Mouse (Mus musculus) heart, adult 8-10 months (tissue): ENCODE measurements at regions not wholly inside any gene's neighbourhood (a gene's known extent, or its start where the extent isn't known, plus 50 kb on each side); places are given as distances from the start of the nearest gene placed in this dataset.
"Not testable (repeated sequence)": the region's sequence is repeated elsewhere in the genome, so short reads cannot be mapped to it uniquely, and the experiment has no call there.

Experiments
- DNase-seq: peaks from one replicate; pipeline ENCODE4 v3.0.0; 2022; ENCODE audit warnings: low spot score

GRCm38 (mm10) chr5:40177982-40178748 lies 422.9 kb upstream of the Hs3st1 start:
- DNase-seq, result no peak

GRCm38 (mm10) chr5:40136740-40137285 lies 381.5 kb upstream of the Hs3st1 start:
- no peak for DNase-seq

DNA sequence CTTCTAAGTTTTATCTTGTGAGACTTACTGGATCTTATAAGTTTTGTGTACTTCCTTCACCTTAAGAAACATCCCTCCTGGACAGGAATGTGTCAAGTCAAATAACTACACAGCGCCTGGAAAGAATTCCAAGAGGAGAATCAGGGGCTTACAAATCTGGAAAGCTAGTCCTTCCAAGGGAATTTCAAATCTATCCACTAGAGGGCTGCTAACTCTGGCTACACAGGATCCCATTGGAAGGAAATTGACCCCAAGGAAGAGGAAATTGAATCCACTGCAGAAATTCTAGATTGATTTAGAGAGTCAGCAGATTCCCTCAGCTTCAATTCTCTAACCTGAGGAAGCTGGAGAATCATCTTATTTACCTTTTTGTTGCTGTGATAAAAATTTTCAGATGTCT lies 369.1 kb upstream of the Hs3st1 start:
- DNase-seq, result no peak

DNA sequence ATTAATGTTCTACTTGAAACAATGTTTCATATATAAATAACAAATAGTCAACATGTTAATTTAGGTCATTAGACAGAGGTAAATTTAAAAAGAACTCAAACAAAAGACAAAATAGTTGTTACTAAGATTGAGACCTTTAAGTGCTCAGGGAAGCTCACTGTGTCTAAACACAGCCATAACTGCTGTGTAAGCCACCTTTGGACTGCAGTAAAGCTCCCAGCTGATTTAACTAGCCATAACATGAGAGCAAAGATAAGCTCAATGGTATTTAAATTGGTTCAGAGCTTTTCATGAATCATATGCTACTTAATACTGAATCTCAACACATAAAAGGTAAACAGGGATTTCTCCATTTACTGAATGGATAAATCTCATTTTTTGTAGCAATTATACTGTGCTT lies 361.6 kb upstream of the Hs3st1 start:
- DNase-seq, result no peak

- not testable (repeated sequence) for DNase-seq
Measured at GRCm38 (mm10) chr5:40089576-40089975, 334.3 kb upstream of the Hs3st1 start.

DNA sequence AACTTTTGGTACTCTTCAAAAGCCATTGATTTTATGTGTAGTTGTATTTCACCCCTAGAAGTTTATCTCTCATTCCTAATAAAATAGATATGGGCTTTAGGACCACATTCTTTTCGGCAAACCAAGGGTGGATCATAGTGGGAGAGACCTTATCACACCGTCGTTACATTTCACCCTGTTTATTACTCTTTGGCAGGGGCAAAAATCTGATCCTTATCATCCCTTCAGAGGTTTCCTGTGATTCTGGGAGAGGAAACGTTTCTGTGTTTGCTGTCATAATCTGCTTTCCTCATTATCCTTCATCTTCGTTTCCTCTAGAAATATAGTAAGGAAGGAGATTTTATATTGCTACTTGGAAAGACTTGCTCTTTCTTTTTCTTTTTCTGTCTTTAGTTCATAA lies 290.0 kb upstream of the Hs3st1 start:
- DNase-seq, result peak; percentile 45

GRCm38 (mm10) chr5:40034452-40034851 lies 279.2 kb upstream of the Hs3st1 start:
- DNase-seq, result no peak

- DNase-seq, result no peak
Measured at GRCm38 (mm10) chr5:40033686-40034085, 278.4 kb upstream of the Hs3st1 start.

DNA sequence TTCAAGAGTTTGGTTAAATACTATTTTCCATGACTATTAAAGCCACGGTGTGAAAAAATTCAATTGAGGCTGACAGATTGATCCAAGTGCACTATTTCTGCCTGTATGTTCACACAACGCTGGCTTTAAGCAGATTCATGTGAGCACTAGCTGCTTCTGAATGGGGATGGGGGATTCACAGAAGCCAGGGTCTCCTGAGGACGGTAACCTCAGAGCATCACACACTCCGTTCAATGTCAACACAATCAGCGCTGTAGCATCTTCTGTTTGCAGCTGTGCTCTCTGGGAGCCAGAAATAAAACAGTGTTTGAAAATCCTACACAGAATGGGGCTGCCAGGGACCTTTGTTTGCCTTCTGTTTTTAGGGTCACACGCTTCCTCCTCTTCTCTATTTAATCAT lies 275.0 kb upstream of the Hs3st1 start:
- no peak for DNase-seq

- no peak for DNase-seq
Measured at GRCm38 (mm10) chr5:40015946-40016345, 260.7 kb upstream of the Hs3st1 start.

- no peak for DNase-seq
Measured at GRCm38 (mm10) chr5:39988039-39988438, 232.8 kb upstream of the Hs3st1 start.

- no peak for DNase-seq
Measured at GRCm38 (mm10) chr5:39964371-39964770, 209.1 kb upstream of the Hs3st1 start.

DNA sequence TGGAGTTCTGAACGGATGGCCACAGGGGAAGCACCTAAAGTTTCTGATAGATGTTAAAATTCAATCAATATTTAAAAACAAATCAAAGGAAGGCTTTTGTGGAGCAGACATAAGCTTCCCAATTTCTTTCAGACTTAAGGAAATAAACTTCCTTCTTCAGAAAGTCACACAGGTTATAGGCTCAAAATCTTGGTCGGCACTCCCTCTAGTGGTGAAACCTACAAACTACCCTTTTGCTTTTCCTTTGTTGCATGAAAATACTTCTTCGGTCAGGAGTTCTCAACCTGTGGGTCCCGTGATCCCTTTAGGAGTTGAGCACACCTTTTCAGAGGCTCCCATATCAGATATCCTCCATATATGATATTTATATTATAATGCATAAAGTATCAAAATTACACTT lies 205.7 kb upstream of the Hs3st1 start:
- DNase-seq, result peak; percentile 30

DNA sequence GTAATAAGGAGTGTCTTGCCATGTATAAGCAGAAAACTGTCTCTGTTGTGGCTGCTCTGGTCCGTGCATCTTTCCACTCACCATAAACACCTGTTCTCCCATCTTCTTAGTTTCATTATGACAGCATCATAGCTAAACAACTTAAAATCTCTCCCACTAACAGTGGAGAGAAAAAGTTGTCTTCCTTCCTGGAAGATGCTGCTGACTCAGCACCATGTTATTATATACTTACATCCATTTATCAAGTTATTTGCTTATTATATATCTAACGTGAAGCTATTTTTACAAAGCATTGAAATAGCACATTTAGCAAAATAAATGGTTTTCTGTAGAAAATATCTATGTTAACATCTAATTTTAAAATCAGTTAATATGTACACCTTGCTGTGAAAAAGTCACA lies 180.3 kb upstream of the Hs3st1 start:
- no peak for DNase-seq

DNA sequence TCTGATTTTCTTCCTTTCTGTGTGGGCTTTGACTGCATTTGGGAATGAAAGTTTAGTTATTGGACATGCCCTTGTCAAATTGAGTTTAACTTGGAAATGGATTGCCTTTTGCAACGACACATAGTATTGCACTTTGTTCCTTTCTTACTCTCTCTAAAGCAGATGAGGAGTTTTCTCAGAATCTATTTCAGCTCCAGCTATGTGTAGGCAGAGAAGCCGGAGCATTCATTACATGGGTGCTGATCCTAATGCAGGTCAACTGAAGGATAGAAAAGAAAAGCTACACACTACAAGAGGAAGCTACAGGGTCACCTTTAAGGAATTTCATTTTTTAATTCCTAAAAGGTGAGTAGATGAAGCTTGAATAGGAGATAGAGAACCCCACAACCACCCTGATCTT lies 176.6 kb upstream of the Hs3st1 start:
- no peak for DNase-seq

DNA sequence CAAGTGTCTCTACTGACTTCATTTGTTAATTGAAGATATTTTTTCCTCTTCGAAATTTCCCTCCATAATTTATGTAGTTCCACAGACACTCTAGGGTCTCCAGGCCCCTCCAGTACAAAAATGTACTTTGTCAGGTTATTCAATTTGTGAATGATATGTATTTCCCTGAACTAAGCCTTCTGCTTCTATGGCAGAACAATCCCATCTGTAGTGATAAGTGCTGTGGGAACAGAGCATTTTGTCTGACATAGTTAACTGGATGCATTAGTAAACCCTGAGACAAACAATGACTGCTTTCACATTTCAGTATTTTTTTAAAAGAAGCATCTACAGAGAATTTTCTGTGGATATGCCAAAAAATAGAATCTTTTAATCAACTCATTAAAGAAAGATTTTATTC lies 154.1 kb upstream of the Hs3st1 start:
- DNase-seq, result no peak

DNA sequence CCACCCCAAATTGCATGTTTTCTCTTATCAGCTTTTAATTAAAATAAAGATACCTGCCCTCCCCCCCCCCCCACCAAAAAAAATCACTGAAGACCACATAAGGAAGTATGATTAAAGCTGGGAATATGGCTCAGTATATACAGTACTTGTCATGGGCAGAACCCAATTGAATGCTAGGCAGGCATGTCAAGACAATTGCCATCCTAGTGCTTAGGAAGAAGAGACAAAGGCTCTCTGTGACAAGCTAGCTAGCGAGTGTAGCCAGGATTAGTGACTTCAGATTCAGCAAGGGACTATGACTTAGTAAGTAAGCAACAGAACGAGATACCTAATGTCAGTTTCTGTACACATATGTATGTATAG lies 116.4 kb upstream of the Hs3st1 start:
- no peak for DNase-seq

DNA sequence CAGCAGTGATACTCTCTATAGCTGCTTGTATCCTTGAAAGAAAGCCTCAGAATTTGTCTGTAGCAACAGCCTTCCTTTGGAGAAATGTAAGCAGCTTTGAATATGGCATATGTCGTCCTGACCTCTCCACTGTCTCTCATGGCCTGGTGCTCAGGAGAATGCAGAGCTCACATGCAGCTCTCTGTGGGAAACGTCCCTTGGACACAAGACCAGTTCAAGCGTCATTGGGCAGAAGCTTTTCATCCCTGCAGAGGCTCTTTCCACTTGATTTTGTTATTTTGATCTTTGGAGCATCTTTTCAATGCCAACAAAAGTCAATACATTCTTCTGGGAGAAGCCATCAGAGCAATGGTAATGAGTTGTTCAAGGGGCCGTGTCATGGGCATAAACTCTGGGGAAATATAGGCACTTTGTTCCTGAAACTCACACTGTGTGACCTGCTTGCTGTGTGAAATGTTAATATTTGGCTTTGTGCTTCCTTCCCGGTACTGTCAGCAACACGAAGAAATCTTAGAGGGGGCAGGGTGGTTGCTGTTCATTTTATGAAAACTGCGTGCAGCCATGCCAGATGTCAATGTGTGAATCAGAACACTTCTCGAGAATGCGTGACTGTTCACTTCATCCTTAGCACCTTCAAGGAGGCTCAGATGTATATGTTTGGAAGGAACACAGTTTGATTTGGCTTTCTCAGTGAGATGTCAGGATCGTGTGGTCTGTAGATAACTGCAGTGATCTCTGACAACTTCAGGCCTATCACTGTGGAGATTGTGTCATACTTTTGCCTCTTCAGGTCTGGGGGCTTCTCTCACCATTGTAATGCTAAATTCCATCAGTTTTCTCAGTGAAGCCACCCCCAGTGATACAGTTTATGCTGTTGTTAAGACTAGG lies 115.8 kb upstream of the Hs3st1 start:
- DNase-seq, result no peak

- no peak for DNase-seq
Measured at GRCm38 (mm10) chr5:39857192-39857591, 101.9 kb upstream of the Hs3st1 start.

- no peak for DNase-seq
Measured at GRCm38 (mm10) chr5:39856616-39857156, 101.4 kb upstream of the Hs3st1 start.

GRCm38 (mm10) chr5:39855685-39856615 lies 100.7 kb upstream of the Hs3st1 start:
- no peak for DNase-seq
